Mouse (Mus musculus) gastrocnemius, postnatal 10 days (tissue): Measurements from ENCODE around the gene Tmigd3. TPM values are rescaled to one million over a fixed set of nuclear protein-coding genes. Genes with fewer than 3 reads are reported as not detected.

Experiments used
- DNase-seq: peaks from one replicate; pipeline ENCODE4 v3.0.0; 2021; ENCODE audit warnings: mixed read lengths
- long read RNA-seq, 2 experiments: library from polyadenylated mRNA; stranded (forward); transcript quantifications; one replicate each; pipeline ENCODE4 v2.0.0; 2021
- total RNA-seq, 2 experiments: library from RNA; stranded (reverse); gene quantifications; 2 replicates each; pipeline ENCODE4 v1.2.3; 2021

Tmigd3 gene
- total RNA-seq: under 1 TPM in 1 of 2 experiments, not detected in 1; 0.36 TPM
- long read RNA-seq, experiment 1: 0 reads
- long read RNA-seq, experiment 2: 0 reads

GRCm38 (mm10) chr3:105870558-105870957 lies at the start of gene Tmigd3, which contains the start of gene Adora3:
Gene Tmigd3 (plus strand): TSS chr3:105870903.
Gene Adora3 (plus strand): TSS chr3:105870858.
- DNase-seq: no peak

- DNase-seq: no peak
These were observed 49.2 kb upstream of the Tmigd3 start for GRCm38 (mm10) chr3:105821504-105821903.

GRCm38 (mm10) chr3:105823609-105824008 lies 47.1 kb upstream of the Tmigd3 start:
- no peak for DNase-seq

GRCm38 (mm10) chr3:105824103-105824502 lies 46.6 kb upstream of the Tmigd3 start:
- DNase-seq: no peak

GRCm38 (mm10) chr3:105824704-105825103 lies 46.0 kb upstream of the Tmigd3 start:
- DNase-seq: no peak

- peak; percentile 53 for DNase-seq
These were observed 45.1 kb upstream of the Tmigd3 start for GRCm38 (mm10) chr3:105825501-105826161.

- DNase-seq: no peak
These were observed 39.1 kb upstream of the Tmigd3 start for GRCm38 (mm10) chr3:105831584-105831983.

GRCm38 (mm10) chr3:105835875-105836274 lies 34.8 kb upstream of the Tmigd3 start:
- no peak for DNase-seq

GRCm38 (mm10) chr3:105836883-105837282 lies 33.8 kb upstream of the Tmigd3 start:
- DNase-seq: no peak

- no peak for DNase-seq
These were observed 32.0 kb upstream of the Tmigd3 start for GRCm38 (mm10) chr3:105838655-105839054.

- no peak for DNase-seq
These were observed 30.9 kb upstream of the Tmigd3 start for GRCm38 (mm10) chr3:105839836-105840235.

GRCm38 (mm10) chr3:105846294-105847069 lies 24.2 kb upstream of the Tmigd3 start:
- no peak for DNase-seq

GRCm38 (mm10) chr3:105853781-105854180 lies 16.9 kb upstream of the Tmigd3 start:
- no peak for DNase-seq

- no peak for DNase-seq
These were observed 15.9 kb upstream of the Tmigd3 start for GRCm38 (mm10) chr3:105854786-105855185.

- no peak for DNase-seq
These were observed 13.2 kb upstream of the Tmigd3 start for GRCm38 (mm10) chr3:105857513-105857912.

GRCm38 (mm10) chr3:105861747-105862366 lies 8.8 kb upstream of the Tmigd3 start:
- DNase-seq: no peak

GRCm38 (mm10) chr3:105864123-105864522 lies 6.6 kb upstream of the Tmigd3 start:
- no peak for DNase-seq

- DNase-seq: no peak
These were observed 5.6 kb upstream of the Tmigd3 start for GRCm38 (mm10) chr3:105865122-105865521.

- no peak for DNase-seq
These were observed 2.6 kb upstream of the Tmigd3 start for GRCm38 (mm10) chr3:105868135-105868534.

GRCm38 (mm10) chr3:105872034-105872433 lies 1.3 kb downstream of the Tmigd3 start:
- DNase-seq: no peak

- no peak for DNase-seq
These were observed 1.9 kb downstream of the Tmigd3 start for GRCm38 (mm10) chr3:105872579-105872978.

GRCm38 (mm10) chr3:105873451-105874445 lies 3.0 kb downstream of the Tmigd3 start:
- no peak for DNase-seq
